8 mouse cellular contexts compared by ENCODE assay signal in genomic region chr12:40220001-40220570, GRCm38 (mm10). TPM values are rescaled to one million over a fixed set of nuclear protein-coding genes. Genes with fewer than 3 reads are reported as not detected.
A peak's percentile ranks its signal among the peaks of the same experiment; 100 is the strongest.
DNase-seq lines count a peak whose midpoint lies in the region; ATAC-seq lines count a peak whose summit lies in the region.

No protein-coding gene starts in this region.

- peak overlapping the region; percentile 100 for H3K4me3 ChIP-seq in embryonic facial prominence, embryonic 14.5 days (ENCODE audit: low read depth, low read length)
- peak overlapping the region; percentile 5; the same call in 1 of the 2 replicates for H3K4me3 ChIP-seq in midbrain, embryonic 11.5 days (ENCODE audit: low read depth, low read length)

- H3K27ac ChIP-seq in embryonic facial prominence, embryonic 14.5 days (replicated peaks; ENCODE audit: low read depth, low read length) = no peak overlapping the region; the same call in 1 of the 2 replicates
- H3K27ac ChIP-seq in midbrain, embryonic 11.5 days (ENCODE audit: low read depth, low read length) = no peak overlapping the region

- peak overlapping the region; percentile 94; the same call in 1 of the 2 replicates for H3K9ac ChIP-seq in embryonic facial prominence, embryonic 14.5 days (ENCODE audit: low read depth, low read length)
- H3K9ac ChIP-seq in midbrain, embryonic 11.5 days (ENCODE audit: low read length) = peak overlapping the region; percentile 30

- peak; percentile 11 for DNase-seq in right cerebral cortex, postnatal 4 days
- no peak for DNase-seq in right cerebral cortex, postnatal 36 days (ENCODE audit: low spot score in 2 of 2)
- DNase-seq in embryonic facial prominence, embryonic 14.5 days (ENCODE audit: low spot score) = peak; percentile 29
- peak; percentile 57 to 66 for DNase-seq in heart, postnatal 10 days
- DNase-seq in layer of hippocampus, adult 9-11 months = peak; percentile 24
- DNase-seq in midbrain, embryonic 11.5 days (ENCODE audit: low spot score, missing footprints) = peak; percentile 80
- no peak for DNase-seq in frontal cortex, postnatal 25 days (ENCODE audit: low spot score in 2 of 2)
- DNase-seq in left cerebral cortex, adult 11 months (ENCODE audit: low spot score) = no peak

- ATAC-seq in embryonic facial prominence, embryonic 14.5 days (ENCODE audit: low read depth) = no peak
- no peak for ATAC-seq in midbrain, embryonic 11.5 days (ENCODE audit: low FRiP score)

- H3K9me3 ChIP-seq in embryonic facial prominence, embryonic 14.5 days (ENCODE audit: control insufficient read depth, low read length) = no peaks in the 10 kb centered on the region
- H3K9me3 ChIP-seq in midbrain, embryonic 11.5 days (ENCODE audit: control insufficient read depth, low read length) = no peaks in the 10 kb centered on the region

- intact Hi-C loops in heart, postnatal 10 days (cut with DNase I) = no loop called here

- H3K4me2 ChIP-seq in embryonic facial prominence, embryonic 14.5 days (ENCODE audit: low read depth, low read length) = peak overlapping the region; percentile 57
- peak overlapping the region; percentile 65 for H3K4me2 ChIP-seq in midbrain, embryonic 11.5 days

- 40% methylated on average over 3 of the region's 3 CpGs for WGBS in embryonic facial prominence, embryonic 14.5 days
- WGBS in midbrain, embryonic 11.5 days = 55% methylated on average over 3 of the region's 3 CpGs

- H3K4me1 ChIP-seq in embryonic facial prominence, embryonic 14.5 days (ENCODE audit: control insufficient read depth, insufficient read depth, low read length) = peaks cover 26% of the 10 kb centered on the region
- H3K4me1 ChIP-seq in midbrain, embryonic 11.5 days (ENCODE audit: control insufficient read depth, insufficient read depth, low read length) = peaks cover 15% of the 10 kb centered on the region

- H3K27me3 ChIP-seq in embryonic facial prominence, embryonic 14.5 days (replicated peaks; ENCODE audit: control insufficient read depth, insufficient read depth, low read length) = no peaks in the 10 kb centered on the region
- H3K27me3 ChIP-seq in midbrain, embryonic 11.5 days (ENCODE audit: control insufficient read depth, insufficient read depth, low read length) = no peaks in the 10 kb centered on the region

- peaks cover 20% of the 10 kb centered on the region for H3K36me3 ChIP-seq in embryonic facial prominence, embryonic 14.5 days (ENCODE audit: control insufficient read depth, insufficient read depth, low read length)
- H3K36me3 ChIP-seq in midbrain, embryonic 11.5 days (ENCODE audit: control insufficient read depth, insufficient read depth, low read length) = peaks cover 9% of the 10 kb centered on the region

RNA-seq across cellular contexts. Expression of gene Lsmem1, which starts 20.8 kb away (rescaled TPM):
- 4.5 and 4.7 TPM in 2 replicates for polyA plus RNA-seq in embryonic facial prominence, embryonic 14.5 days (2014; fragmentation: Nextera tagmentation; extraction: Ambion mirVana)
- 10 to 100 TPM; 23.1 to 35.6 TPM for total RNA-seq in heart, postnatal 10 days (2021)
- not detected in 2 replicates for polyA plus RNA-seq in midbrain, embryonic 11.5 days (2014; fragmentation: Nextera tagmentation; extraction: Ambion mirVana)

RNA-seq across cellular contexts. Expression of gene Ifrd1, which starts 28.2 kb away (rescaled TPM):
- 115 and 127 TPM in 2 replicates for polyA plus RNA-seq in embryonic facial prominence, embryonic 14.5 days (2014; fragmentation: Nextera tagmentation; extraction: Ambion mirVana)
- total RNA-seq in heart, postnatal 10 days (2021) = 100 to 1,000 TPM; 110 to 126 TPM
- polyA plus RNA-seq in midbrain, embryonic 11.5 days (2014; fragmentation: Nextera tagmentation; extraction: Ambion mirVana) = 198 and 210 TPM in 2 replicates

Comparison
In these comparisons a context has a peak if more than half of its experiments do, and no peak if none do; other contexts are left out.
1. DNase-seq: peak in right cerebral cortex, postnatal 4 days (single experiment), embryonic facial prominence, embryonic 14.5 days (single experiment), heart, postnatal 10 days (2 of 2), layer of hippocampus, adult 9-11 months (single experiment) and midbrain, embryonic 11.5 days (single experiment); none in right cerebral cortex, postnatal 36 days (0 of 2), frontal cortex, postnatal 25 days (0 of 2) and left cerebral cortex, adult 11 months (single experiment).